Mouse (Mus musculus) limb, embryonic 11.5 days (tissue): ENCODE results near the gene Serpina1a. TPM values are rescaled to one million over a fixed set of nuclear protein-coding genes. Genes with fewer than 3 reads are reported as not detected.
"Not testable (repeated sequence)": the region's sequence is repeated elsewhere in the genome, so short reads cannot be mapped to it uniquely, and the experiment has no call there.

Source experiments
- ATAC-seq: fragments of 200-750 bp; cut with Nextera tagmentation; 2 replicates; pipeline ENCODE4 v1.8.0; 2017; ENCODE audit warnings: low read depth; ENCODE audit not compliant: insufficient number of reproducible peaks, low FRiP score, low TSS enrichment
- DNase-seq: peaks from one replicate; pipeline ENCODE4 v3.0.0-alpha.2; 2015; ENCODE audit warnings: low spot score
- H3K27ac ChIP-seq: fragments of 300-500 bp; sonication (generic); replicated peaks from 2 replicates; pipeline ENCODE4 v1.5.1; 2014; ENCODE audit warnings: low read depth, mild to moderate bottlenecking, low read length
- H3K27me3 ChIP-seq: fragments of 300-500 bp; sonication (generic); 2 replicates; pipeline ENCODE4 v1.6.1; 2014; ENCODE audit warnings: mild to moderate bottlenecking, low read length, mixed read lengths; ENCODE audit not compliant: control insufficient read depth, insufficient read depth
- H3K36me3 ChIP-seq: fragments of 300-500 bp; sonication (generic); 2 replicates; pipeline ENCODE4 v1.6.1; 2014; ENCODE audit warnings: mild to moderate bottlenecking, low read length, moderate library complexity, mixed read lengths; ENCODE audit not compliant: control insufficient read depth, insufficient read depth
- H3K4me1 ChIP-seq: fragments of 300-500 bp; sonication (generic); 2 replicates; pipeline ENCODE4 v1.6.1; 2014; ENCODE audit warnings: low read length, mixed read lengths; ENCODE audit not compliant: control insufficient read depth, insufficient read depth
- H3K4me2 ChIP-seq: fragments of 300-500 bp; sonication (generic); 2 replicates; pipeline ENCODE4 v1.6.1; 2014; ENCODE audit warnings: low read depth, mild to moderate bottlenecking, moderate library complexity; ENCODE audit not compliant: severe bottlenecking
- H3K4me3 ChIP-seq: fragments of 300-500 bp; sonication (generic); 2 replicates; pipeline ENCODE4 v1.5.1; 2014; ENCODE audit warnings: low read depth, low read length
- H3K9ac ChIP-seq: fragments of 300-500 bp; sonication (generic); 2 replicates; pipeline ENCODE4 v1.6.1; 2014; ENCODE audit warnings: mild to moderate bottlenecking, low read length
- H3K9me3 ChIP-seq: fragments of 300-500 bp; sonication (generic); 2 replicates; pipeline ENCODE4 v1.6.1; 2016; ENCODE audit warnings: low read length; ENCODE audit not compliant: control insufficient read depth
- WGBS: fragments of 180-500 bp; shearing (Covaris S2); extraction: QIAGEN DNeasy Blood & Tissue Kit; methylation state at CpG from one replicate; pipeline ENCODE4 v1.1.7; 2014; 5-methylcytosine and 5-hydroxymethylcytosine counted together
- polyA plus RNA-seq: library from polyadenylated mRNA; unstranded; fragments of >200 nt; fragmentation: Nextera tagmentation; extraction: Ambion mirVana; gene quantifications from 2 replicates; pipeline ENCODE4 v1.2.1, GENCODE M21; 2014

The Serpina1a gene
- polyA plus RNA-seq, 1 experiment from 2014 or later = not detected

DNA sequence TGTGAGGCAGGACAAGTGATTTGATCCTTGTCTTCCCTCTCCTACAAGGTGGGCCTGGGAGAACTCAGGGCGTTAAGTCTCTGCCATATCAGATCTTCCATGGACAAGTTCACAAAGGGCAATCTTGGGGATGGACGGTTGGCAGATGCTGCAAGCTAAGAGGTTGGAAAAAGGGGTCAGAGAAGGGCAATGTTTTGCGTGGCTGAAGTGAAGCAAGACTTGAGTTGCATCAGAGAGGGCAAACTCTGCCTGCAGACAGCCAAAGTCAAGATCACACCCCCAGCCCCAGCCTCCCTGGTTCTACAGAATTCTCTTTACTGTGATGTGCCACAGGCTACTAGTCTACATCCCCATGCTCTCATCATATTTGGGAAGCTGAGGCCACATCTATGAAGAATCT lies 3.8 kb downstream of the Serpina1a start:
- 83% methylated on average over 3 of the region's 3 CpGs for WGBS
- not testable (repeated sequence) for H3K4me1 ChIP-seq, ATAC-seq, H3K4me3 ChIP-seq, H3K27me3 ChIP-seq, H3K36me3 ChIP-seq, H3K4me2 ChIP-seq, DNase-seq, H3K9ac ChIP-seq, H3K27ac ChIP-seq, H3K9me3 ChIP-seq

DNA sequence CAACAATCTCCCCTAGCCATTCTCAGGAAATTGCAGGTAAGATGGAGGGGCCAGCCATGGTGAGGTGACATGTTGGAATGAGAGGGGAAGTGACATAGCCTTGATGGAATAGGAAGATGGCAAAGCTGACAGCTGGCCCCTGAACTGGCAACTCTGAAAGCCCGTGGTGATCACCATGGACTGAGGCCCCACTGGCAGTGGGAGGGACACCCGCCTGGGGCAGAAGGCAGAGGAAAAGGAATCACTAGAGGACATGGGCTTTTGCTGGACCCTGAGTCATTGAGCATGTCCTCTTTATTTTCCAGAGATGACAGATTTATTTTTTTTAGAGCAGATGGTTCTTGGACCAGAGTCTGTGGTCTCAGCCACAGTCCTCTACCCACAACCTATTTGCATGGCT lies 10.3 kb downstream of the Serpina1a start:
- H3K36me3 ChIP-seq, H3K27ac ChIP-seq, H3K4me1 ChIP-seq, H3K4me2 ChIP-seq, H3K4me3 ChIP-seq, H3K27me3 ChIP-seq, H3K9ac ChIP-seq, DNase-seq, ATAC-seq, H3K9me3 ChIP-seq: not testable (repeated sequence)
- WGBS = 83% methylated on average over 2 of the region's 2 CpGs

DNA sequence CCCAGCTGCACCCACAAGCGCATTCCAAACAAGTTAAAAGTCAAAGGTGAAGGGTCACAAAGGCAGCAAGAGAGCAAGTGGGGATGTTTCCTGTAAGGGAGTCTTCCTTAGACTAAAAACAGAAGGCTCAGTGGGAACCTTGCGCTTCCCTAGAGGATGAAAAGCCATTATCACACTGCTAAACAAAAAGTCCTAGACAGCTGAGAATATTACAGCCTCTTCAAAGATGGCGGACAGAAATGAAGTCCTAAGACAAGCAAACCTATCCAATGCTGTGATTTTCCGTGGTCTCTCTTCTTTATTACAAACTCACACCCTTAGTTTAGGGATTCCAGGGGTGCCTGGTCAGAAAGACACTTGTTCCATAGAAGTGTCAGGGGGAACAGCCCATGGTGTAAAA lies 33.1 kb downstream of the Serpina1a start, which contains the start of gene Serpina1b:
TSS of gene Serpina1b (minus strand) at position 101 of the 400 bp plus-strand sequence.
- H3K9me3 ChIP-seq, H3K27me3 ChIP-seq, H3K9ac ChIP-seq, H3K4me1 ChIP-seq, ATAC-seq, H3K4me3 ChIP-seq, H3K27ac ChIP-seq, H3K4me2 ChIP-seq, DNase-seq, H3K36me3 ChIP-seq: not testable (repeated sequence)
- 81% methylated on average over 4 of the region's 4 CpGs for WGBS

DNA sequence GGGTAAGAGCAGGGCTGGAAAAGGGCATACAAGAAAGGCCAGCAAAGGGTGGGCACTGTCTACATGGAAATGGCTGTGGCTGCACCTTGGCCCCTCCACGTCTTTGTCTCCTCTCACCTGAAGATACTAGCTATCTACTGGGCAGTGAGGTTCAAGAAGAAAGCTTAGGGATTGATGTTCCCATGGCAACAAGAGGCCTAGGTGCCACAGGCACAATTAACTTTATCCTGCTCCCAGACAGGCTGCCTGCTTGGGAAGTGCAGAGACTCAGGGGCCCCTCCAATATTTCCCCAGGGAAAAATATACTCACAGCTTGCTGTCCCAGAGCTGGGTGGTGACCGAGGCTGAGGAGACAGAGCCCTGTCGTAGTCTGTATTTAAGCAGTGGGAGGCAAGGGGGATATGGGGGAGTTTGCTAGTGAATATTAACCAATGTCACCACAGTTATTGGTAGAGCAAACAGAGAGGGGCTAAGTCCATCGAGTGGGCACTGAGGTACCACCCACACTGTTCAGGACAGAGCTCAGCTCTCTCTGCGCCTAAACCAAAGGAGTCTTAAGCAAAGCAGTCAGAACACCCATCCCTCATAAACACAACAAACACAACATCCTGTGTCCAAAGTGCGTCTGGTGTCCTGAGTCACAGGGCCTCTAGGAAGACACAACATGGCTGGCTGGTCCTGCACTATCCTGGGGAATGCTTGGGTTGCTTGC lies 35.5 kb downstream of the Serpina1a start:
- H3K4me1 ChIP-seq, H3K36me3 ChIP-seq, DNase-seq, H3K4me2 ChIP-seq, H3K9ac ChIP-seq, ATAC-seq, H3K27ac ChIP-seq, H3K9me3 ChIP-seq, H3K4me3 ChIP-seq, H3K27me3 ChIP-seq: not testable (repeated sequence)
- WGBS = 88% methylated on average over 6 of the region's 6 CpGs

DNA sequence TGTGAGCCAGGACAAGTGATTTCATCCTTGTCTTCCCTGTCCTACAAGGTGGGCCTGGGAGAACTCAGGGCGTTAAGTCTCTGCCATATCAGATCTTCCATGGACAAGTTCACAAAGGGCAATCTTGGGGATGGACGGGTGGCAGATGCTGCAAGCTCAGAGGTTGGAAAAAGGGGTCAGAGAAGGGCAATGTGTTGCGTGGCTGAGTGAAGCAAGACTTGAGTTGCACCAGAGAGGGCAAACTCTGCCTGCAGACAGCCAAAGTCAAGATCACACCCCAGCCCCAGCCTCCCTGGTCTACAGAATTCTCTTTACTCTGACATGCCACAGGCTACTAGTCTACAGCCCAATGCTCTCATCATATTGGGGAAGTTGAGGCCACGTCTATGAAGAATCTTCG lies 39.5 kb downstream of the Serpina1a start:
- not testable (repeated sequence) for DNase-seq, ATAC-seq, H3K9me3 ChIP-seq, H3K27me3 ChIP-seq, H3K4me3 ChIP-seq, H3K27ac ChIP-seq, H3K4me2 ChIP-seq, H3K4me1 ChIP-seq, H3K36me3 ChIP-seq, H3K9ac ChIP-seq
- 87% methylated on average over 5 of the region's 5 CpGs for whole genome bisulfite sequencing

Other genes starting within 250 kb of the Serpina1a start
- gene Serpina10, start 232.1 kb downstream of the Serpina1a start, polyA plus RNA-seq = 0.11 TPM in 1 of 2 replicates, not detected in the other
- 0.53 and 0.57 TPM in 2 replicates for gene Serpina6, start 206.3 kb downstream of the Serpina1a start, polyA plus RNA-seq
- gene Serpina16, start 187.4 kb downstream of the Serpina1a start, polyA plus RNA-seq = not detected in 2 replicates
- not detected in 2 replicates for gene Serpina1f, start 168.0 kb downstream of the Serpina1a start, polyA plus RNA-seq
- not detected in 2 replicates for gene Serpina1d, start 90.0 kb downstream of the Serpina1a start, polyA plus RNA-seq
- 0.25 TPM in 1 of 2 replicates, not detected in the other for gene Serpina1b, start 33.2 kb downstream of the Serpina1a start, polyA plus RNA-seq
- not detected in 2 replicates for gene Serpina1c, start 41.3 kb upstream of the Serpina1a start, polyA plus RNA-seq
- not detected in 2 replicates for gene Serpina1e, start 95.4 kb upstream of the Serpina1a start, polyA plus RNA-seq
- not detected in 2 replicates for gene Serpina11, start 126.4 kb upstream of the Serpina1a start, polyA plus RNA-seq
- not detected in 2 replicates for gene Serpina9, start 150.2 kb upstream of the Serpina1a start, polyA plus RNA-seq
- not detected in 2 replicates for gene Serpina12, start 180.9 kb upstream of the Serpina1a start, polyA plus RNA-seq
- not detected in 2 replicates for gene Serpina5, start 237.6 kb upstream of the Serpina1a start, polyA plus RNA-seq
- not detected in 2 replicates for gene Serpina3a, start 249.2 kb upstream of the Serpina1a start, polyA plus RNA-seq